Mouse (Mus musculus): Measurements from ENCODE around the gene Cebpg. TPM values are rescaled to one million over a fixed set of nuclear protein-coding genes. Genes with fewer than 3 reads are reported as not detected.

Cebpg gene
- polyA plus RNA-seq, 1 experiment from 2014 or later = 50.4 TPM

DNA sequence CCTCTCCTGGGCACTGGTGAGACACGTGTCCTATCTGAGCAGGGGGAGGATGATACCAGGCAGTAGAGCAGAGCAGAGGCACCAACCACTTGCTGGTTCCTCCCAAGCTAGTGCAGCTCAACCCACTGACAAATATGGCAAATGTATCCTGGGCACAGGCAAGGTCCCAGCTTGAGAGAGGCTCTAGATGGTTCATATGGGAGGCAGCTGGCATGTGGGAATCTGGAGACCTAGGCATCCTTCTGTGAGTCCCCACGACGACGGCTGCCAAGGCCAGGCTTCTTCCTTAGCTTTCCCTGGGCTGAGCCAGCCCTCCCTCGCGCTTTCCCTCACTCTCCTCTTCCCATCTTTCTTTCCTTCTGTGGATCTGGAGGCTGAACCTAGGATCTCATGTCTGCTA, 25.8 kb downstream of the Cebpg start:
- Histone ChIP-seq H3K27me3 (no peaks in the 10 kb centered on the region), H3K36me3 (peaks cover 17% of the 10 kb centered on the region), H3K9ac (replicated peaks) (no peak overlapping the region), H3K4me3 (no peak overlapping the region), H3K27ac (replicated peaks) (no peak overlapping the region), H3K4me1 (no peaks in the 10 kb centered on the region), H3K4me2 (replicated peaks) (no peak overlapping the region), H3K9me3 (no peaks in the 10 kb centered on the region)
- no peak for ATAC-seq (ENCODE audit: low FRiP score, low read depth)
- 88% methylated on average over 6 of the region's 6 CpGs for WGBS

DNA sequence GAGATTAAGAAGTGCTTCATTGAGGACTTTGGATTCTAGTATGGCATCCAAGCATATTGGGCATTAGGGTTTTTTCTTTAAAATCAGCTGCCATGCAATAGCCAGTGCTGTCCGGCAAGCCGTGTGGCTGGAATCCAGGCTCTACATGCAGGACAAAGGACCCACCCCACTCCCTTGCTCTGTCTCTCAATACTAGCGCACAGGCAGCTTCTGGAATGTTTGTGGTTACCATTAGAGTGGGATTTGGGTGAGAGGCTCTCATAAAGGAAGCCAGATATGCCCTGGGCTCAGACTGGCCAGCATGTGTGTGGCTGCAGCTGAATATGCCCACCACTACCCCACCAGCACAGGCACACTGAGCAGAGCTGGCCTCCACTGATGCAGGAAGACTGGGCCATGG, 26.7 kb downstream of the Cebpg start:
- no peaks in the 10 kb centered on the region for H3K4me1 ChIP-seq
- no peak overlapping the region for H3K4me3 ChIP-seq
- no peaks in the 10 kb centered on the region for H3K9me3 ChIP-seq
- ATAC-seq (ENCODE audit: low FRiP score, low read depth) = no peak
- WGBS = 85% methylated on average over 3 of the region's 3 CpGs
- H3K36me3 ChIP-seq = peaks cover 17% of the 10 kb centered on the region
- no peak overlapping the region for H3K4me2 ChIP-seq (replicated peaks)
- H3K27me3 ChIP-seq = no peaks in the 10 kb centered on the region
- no peak overlapping the region for H3K27ac ChIP-seq (replicated peaks)
- no peak overlapping the region for H3K9ac ChIP-seq (replicated peaks)

DNA sequence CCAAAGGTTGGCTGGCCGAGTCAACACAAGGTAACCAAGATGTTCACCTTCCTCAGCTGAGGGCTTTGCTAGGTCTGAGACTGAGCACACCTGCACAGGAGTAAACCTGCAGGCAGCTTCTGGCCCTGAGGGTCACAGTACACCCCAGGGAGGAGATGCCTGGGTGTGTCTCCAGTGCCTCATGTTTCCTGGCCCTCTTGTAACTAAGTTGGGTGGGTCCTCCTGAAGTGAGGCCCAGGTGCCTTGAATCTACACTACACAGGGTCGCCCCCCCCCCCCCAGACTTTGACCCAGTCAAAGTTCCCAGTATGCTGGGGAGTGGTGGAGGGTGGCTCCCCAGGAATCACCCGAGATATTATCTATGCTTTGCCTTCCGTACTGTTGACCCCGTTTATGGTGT, 27.1 kb downstream of the Cebpg start:
- H3K4me3 ChIP-seq = no peak overlapping the region
- H3K27ac ChIP-seq (replicated peaks) = no peak overlapping the region
- no peak for ATAC-seq (ENCODE audit: low FRiP score, low read depth)
- WGBS = 85% methylated on average over 5 of the region's 5 CpGs
- H3K27me3 ChIP-seq = no peaks in the 10 kb centered on the region
- peaks cover 17% of the 10 kb centered on the region for H3K36me3 ChIP-seq
- H3K4me2 ChIP-seq (replicated peaks) = no peak overlapping the region
- no peak overlapping the region for H3K9ac ChIP-seq (replicated peaks)
- no peaks in the 10 kb centered on the region for H3K9me3 ChIP-seq
- no peaks in the 10 kb centered on the region for H3K4me1 ChIP-seq

- Histone ChIP-seq H3K27me3 (no peaks in the 10 kb centered on the region), H3K9ac (replicated peaks) (no peak overlapping the region), H3K36me3 (peaks cover 17% of the 10 kb centered on the region), H3K4me2 (replicated peaks) (no peak overlapping the region), H3K27ac (replicated peaks) (no peak overlapping the region), H3K4me3 (no peak overlapping the region), H3K9me3 (no peaks in the 10 kb centered on the region), H3K4me1 (no peaks in the 10 kb centered on the region)
- 90% methylated on average over 16 of the region's 16 CpGs for WGBS
- ATAC-seq (ENCODE audit: low FRiP score, low read depth) = no peak
Observed at GRCm38 (mm10) chr7:35028559-35028958, 27.8 kb downstream of the Cebpg start.

DNA sequence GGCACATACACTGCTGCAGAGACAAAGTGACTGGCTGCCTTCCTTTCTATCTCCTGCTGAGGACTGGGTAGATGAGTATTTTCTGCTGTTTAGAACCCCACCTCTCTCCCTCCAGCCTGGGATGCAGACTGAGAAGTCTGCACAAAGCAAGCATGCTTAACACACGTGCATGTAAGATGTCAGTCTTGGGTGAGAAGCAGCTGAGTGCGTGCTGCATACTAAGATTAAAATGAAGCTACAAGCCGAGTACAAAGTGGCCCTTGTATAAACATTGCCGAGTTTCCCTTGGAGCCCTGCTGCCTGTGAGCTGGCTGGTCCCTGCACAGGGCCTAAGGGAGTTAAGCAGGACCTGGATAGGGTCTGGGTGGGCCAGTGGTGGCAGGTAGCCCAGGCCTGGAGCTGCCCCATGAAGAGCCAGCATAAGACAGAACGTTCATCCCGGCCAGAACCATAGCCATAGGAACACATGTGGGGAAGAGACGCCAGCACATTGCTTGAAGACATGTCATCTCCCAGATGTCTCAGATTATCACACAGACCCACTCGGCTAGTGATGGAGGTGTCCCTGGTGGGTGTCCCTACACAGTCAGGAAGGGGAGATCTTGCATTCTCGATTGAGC, 28.5 kb downstream of the Cebpg start:
- no peak overlapping the region for H3K4me2 ChIP-seq (replicated peaks)
- no peaks in the 10 kb centered on the region for H3K9me3 ChIP-seq
- 78% methylated on average over 9 of the region's 9 CpGs for WGBS
- H3K27me3 ChIP-seq = no peaks in the 10 kb centered on the region
- peaks cover 17% of the 10 kb centered on the region for H3K36me3 ChIP-seq
- no peak overlapping the region for H3K4me3 ChIP-seq
- no peak overlapping the region for H3K9ac ChIP-seq (replicated peaks)
- H3K4me1 ChIP-seq = no peaks in the 10 kb centered on the region
- no peak for ATAC-seq (ENCODE audit: low FRiP score, low read depth)
- no peak overlapping the region for H3K27ac ChIP-seq (replicated peaks)

DNA sequence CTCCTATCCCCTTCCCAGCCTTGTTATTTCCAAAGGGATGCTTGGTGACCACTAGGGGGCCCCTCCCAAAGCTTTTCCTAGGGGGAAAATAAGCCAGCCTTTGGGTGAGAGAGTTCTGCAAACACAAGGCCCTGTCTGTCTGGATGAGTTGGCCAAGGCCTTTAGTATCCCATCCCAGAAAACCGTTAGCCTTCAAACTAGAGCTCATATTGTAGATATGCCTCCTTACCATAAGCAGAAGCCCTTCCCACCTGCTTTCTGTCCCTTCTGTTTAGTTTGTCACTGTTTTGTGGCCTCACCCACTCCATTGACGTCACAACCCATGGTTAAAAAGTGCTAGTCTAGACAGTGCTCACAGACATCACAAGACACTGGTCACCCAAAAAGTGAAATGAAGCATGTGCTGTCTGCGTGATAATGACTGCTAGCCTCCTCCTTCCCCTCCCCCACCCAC, 29.5 kb downstream of the Cebpg start:
- Histone ChIP-seq H3K27ac (replicated peaks) (no peak overlapping the region), H3K4me2 (replicated peaks) (no peak overlapping the region), H3K4me3 (no peak overlapping the region), H3K36me3 (peaks cover 9% of the 10 kb centered on the region), H3K27me3 (no peaks in the 10 kb centered on the region), H3K9me3 (no peaks in the 10 kb centered on the region), H3K4me1 (no peaks in the 10 kb centered on the region), H3K9ac (replicated peaks) (no peak overlapping the region)
- 80% methylated on average over 3 of the region's 3 CpGs for WGBS
- no peak for ATAC-seq (ENCODE audit: low FRiP score, low read depth)

DNA sequence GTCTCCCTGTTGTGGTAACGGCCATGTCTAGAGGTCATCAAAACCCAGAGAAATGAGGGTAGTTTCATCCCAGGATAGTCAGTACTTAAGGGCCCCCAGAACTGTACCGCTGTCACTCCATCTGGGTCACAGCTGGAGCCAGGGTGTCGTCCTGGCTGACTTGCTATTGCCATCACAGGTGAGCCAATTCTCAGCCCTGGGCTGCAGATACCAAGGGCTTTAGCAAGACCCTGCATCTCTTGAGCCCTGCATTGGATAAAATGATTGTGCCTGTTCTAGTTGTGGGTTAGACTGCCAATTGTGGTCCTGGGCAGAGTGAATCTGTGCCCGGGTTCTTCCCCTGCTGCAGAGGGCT, 30.1 kb downstream of the Cebpg start:
- no peaks in the 10 kb centered on the region for H3K4me1 ChIP-seq
- no peak overlapping the region for H3K9ac ChIP-seq (replicated peaks)
- H3K4me2 ChIP-seq (replicated peaks) = no peak overlapping the region
- H3K9me3 ChIP-seq = no peaks in the 10 kb centered on the region
- 0 out of 2 replicates have a peak, but pooled peaks cover 4% of the 10 kb centered on the region for H3K36me3 ChIP-seq
- H3K4me3 ChIP-seq = no peak overlapping the region
- WGBS = 81% methylated on average over 4 of the region's 4 CpGs
- no peak for ATAC-seq (ENCODE audit: low FRiP score, low read depth)
- H3K27me3 ChIP-seq = no peaks in the 10 kb centered on the region
- H3K27ac ChIP-seq (replicated peaks) = no peak overlapping the region

GRCm38 (mm10) chr7:35025409-35026275, 30.7 kb downstream of the Cebpg start:
- Histone ChIP-seq H3K4me2 (replicated peaks) (no peak overlapping the region), H3K9me3 (no peaks in the 10 kb centered on the region), H3K4me3 (no peak overlapping the region), H3K27ac (replicated peaks) (no peak overlapping the region), H3K27me3 (no peaks in the 10 kb centered on the region), H3K9ac (replicated peaks) (no peak overlapping the region), H3K4me1 (no peaks in the 10 kb centered on the region), H3K36me3 (0 out of 2 replicates have a peak, but pooled peaks cover 3% of the 10 kb centered on the region)
- ATAC-seq (ENCODE audit: low FRiP score, low read depth) = peak; percentile 58
- WGBS = 42% methylated on average over 5 of the region's 5 CpGs

DNA sequence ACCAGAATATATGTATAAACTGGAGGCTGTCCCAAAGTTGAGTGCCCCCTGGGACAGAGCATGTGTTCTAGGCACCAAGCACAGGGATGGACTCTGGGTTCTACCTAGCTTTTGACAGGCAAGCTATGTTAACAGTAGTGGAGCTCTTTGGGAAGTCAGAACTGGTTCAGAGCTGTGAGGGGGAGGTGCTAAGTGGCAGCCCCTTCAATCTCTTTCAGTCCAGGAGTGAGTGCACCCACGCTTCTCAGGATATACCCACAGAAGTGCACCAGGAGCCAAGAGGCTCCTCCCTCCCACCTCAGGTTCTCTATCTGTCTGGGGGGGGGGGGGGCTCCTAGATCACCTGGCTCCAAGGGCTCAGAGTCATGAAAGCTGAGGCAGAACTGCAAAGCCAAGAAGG, 31.9 kb downstream of the Cebpg start:
- WGBS = 86% methylated on average over 1 of the region's 1 CpGs
- Histone ChIP-seq H3K4me3 (no peak overlapping the region), H3K27me3 (no peaks in the 10 kb centered on the region), H3K4me1 (no peaks in the 10 kb centered on the region), H3K4me2 (replicated peaks) (no peak overlapping the region), H3K27ac (replicated peaks) (no peak overlapping the region), H3K9me3 (no peaks in the 10 kb centered on the region), H3K9ac (replicated peaks) (no peak overlapping the region), H3K36me3 (no peaks in the 10 kb centered on the region)
- ATAC-seq (ENCODE audit: low FRiP score, low read depth) = no peak

DNA sequence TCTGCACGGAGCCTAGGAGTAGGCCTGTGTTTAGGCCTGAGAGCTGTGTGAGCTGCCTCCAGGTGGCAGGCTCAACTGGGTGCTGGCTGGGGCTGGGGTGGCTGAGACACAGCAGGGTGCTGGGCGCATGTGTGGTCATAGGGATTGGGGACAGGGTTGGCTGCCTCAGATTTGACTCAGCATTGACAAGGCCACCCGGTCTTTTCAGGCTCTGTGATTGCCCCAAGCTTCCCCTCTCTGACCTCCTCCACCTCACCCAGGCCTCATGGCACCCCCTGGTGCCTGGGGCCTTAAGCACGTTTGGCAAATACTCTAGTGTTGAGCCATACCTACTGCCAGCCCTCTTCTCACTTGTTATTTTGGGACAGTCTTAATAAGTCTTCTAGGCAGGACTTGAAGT, 33.1 kb downstream of the Cebpg start:
- Histone ChIP-seq H3K4me3 (no peak overlapping the region), H3K4me1 (no peaks in the 10 kb centered on the region), H3K4me2 (replicated peaks) (no peak overlapping the region), H3K36me3 (no peaks in the 10 kb centered on the region), H3K27ac (replicated peaks) (no peak overlapping the region), H3K9ac (replicated peaks) (no peak overlapping the region), H3K9me3 (no peaks in the 10 kb centered on the region), H3K27me3 (no peaks in the 10 kb centered on the region)
- ATAC-seq (ENCODE audit: low FRiP score, low read depth) = no peak
- 80% methylated on average over 4 of the region's 4 CpGs for WGBS

GRCm38 (mm10) chr7:35021365-35021764, 35.0 kb downstream of the Cebpg start:
- no peak for ATAC-seq (ENCODE audit: low FRiP score, low read depth)
- H3K27ac ChIP-seq (replicated peaks) = no peak overlapping the region
- no peaks in the 10 kb centered on the region for H3K9me3 ChIP-seq
- H3K4me1 ChIP-seq = no peaks in the 10 kb centered on the region
- H3K9ac ChIP-seq (replicated peaks) = no peak overlapping the region
- no peaks in the 10 kb centered on the region for H3K27me3 ChIP-seq
- H3K4me3 ChIP-seq = no peak overlapping the region
- H3K4me2 ChIP-seq (replicated peaks) = no peak overlapping the region
- no peaks in the 10 kb centered on the region for H3K36me3 ChIP-seq
- WGBS = 87% methylated on average over 10 of the region's 10 CpGs

- Histone ChIP-seq H3K9ac (replicated peaks) (no peak overlapping the region), H3K27me3 (no peaks in the 10 kb centered on the region), H3K9me3 (no peaks in the 10 kb centered on the region), H3K4me1 (peaks cover 10% of the 10 kb centered on the region; the same call in 1 of the 2 replicates), H3K4me3 (no peak overlapping the region), H3K27ac (replicated peaks) (no peak overlapping the region), H3K4me2 (replicated peaks) (no peak overlapping the region), H3K36me3 (no peaks in the 10 kb centered on the region)
- ATAC-seq (ENCODE audit: low FRiP score, low read depth) = no peak
- WGBS = 85% methylated on average over 2 of the region's 2 CpGs
Observed at GRCm38 (mm10) chr7:35015252-35015651, 41.1 kb downstream of the Cebpg start.
